Mouse (Mus musculus): ENCODE data around the gene Gm13283.
"Not testable (repeated sequence)": the region's sequence is repeated elsewhere in the genome, so short reads cannot be mapped to it uniquely, and the experiment has no call there.

Gene Gm13283

GRCm38 (mm10) chr4:88759610-88760268, at the start of gene Gm13283:
Gm13283 (plus strand) TSS chr4:88760119.
- DNase-seq (ENCODE audit: low read depth), result not testable (repeated sequence)

- no peak for DNase-seq (ENCODE audit: low read depth)
Measured at GRCm38 (mm10) chr4:88714281-88714680, 45.6 kb upstream of the Gm13283 start.

GRCm38 (mm10) chr4:88715059-88715458, 44.9 kb upstream of the Gm13283 start:
- DNase-seq (ENCODE audit: low read depth), result no peak

- no peak for DNase-seq (ENCODE audit: low read depth)
Measured at GRCm38 (mm10) chr4:88718715-88719114, 41.2 kb upstream of the Gm13283 start.

- DNase-seq (ENCODE audit: low read depth), result peak; percentile 79
Measured at GRCm38 (mm10) chr4:88721791-88722721, 37.9 kb upstream of the Gm13283 start, which contains the start of the genes Gm26566 and Klhl9. Gm26566 (plus strand) TSS chr4:88721805. Klhl9 (minus strand) TSS chr4:88722465.

GRCm38 (mm10) chr4:88723497-88724090, 36.3 kb upstream of the Gm13283 start:
- DNase-seq (ENCODE audit: low read depth), result no peak

- DNase-seq (ENCODE audit: low read depth), result no peak
Measured at GRCm38 (mm10) chr4:88726727-88727126, 33.2 kb upstream of the Gm13283 start.

- DNase-seq (ENCODE audit: low read depth), result no peak
Measured at GRCm38 (mm10) chr4:88727324-88727723, 32.6 kb upstream of the Gm13283 start.

GRCm38 (mm10) chr4:88738480-88738879, 21.4 kb upstream of the Gm13283 start:
- DNase-seq (ENCODE audit: low read depth), result peak; percentile 64

- no peak for DNase-seq (ENCODE audit: low read depth)
Measured at GRCm38 (mm10) chr4:88739036-88739435, 20.9 kb upstream of the Gm13283 start.

- DNase-seq (ENCODE audit: low read depth), result no peak
Measured at GRCm38 (mm10) chr4:88741426-88741825, 18.5 kb upstream of the Gm13283 start.

GRCm38 (mm10) chr4:88742771-88743371, 17.0 kb upstream of the Gm13283 start:
- no peak for DNase-seq (ENCODE audit: low read depth)

GRCm38 (mm10) chr4:88744207-88744606, 15.7 kb upstream of the Gm13283 start:
- no peak for DNase-seq (ENCODE audit: low read depth)

GRCm38 (mm10) chr4:88749926-88750325, 10.0 kb upstream of the Gm13283 start:
- no peak for DNase-seq (ENCODE audit: low read depth)

GRCm38 (mm10) chr4:88754818-88755340, 5.0 kb upstream of the Gm13283 start, which contains the start of gene Gm13271:
Gm13271 (plus strand) TSS chr4:88754868.
- not testable (repeated sequence) for DNase-seq (ENCODE audit: low read depth)

- DNase-seq (ENCODE audit: low read depth), result not testable (repeated sequence)
Measured at GRCm38 (mm10) chr4:88756581-88757513, 3.1 kb upstream of the Gm13283 start.

GRCm38 (mm10) chr4:88757628-88758031, 2.3 kb upstream of the Gm13283 start:
- DNase-seq (ENCODE audit: low read depth), result not testable (repeated sequence)

GRCm38 (mm10) chr4:88758751-88759150, 1.2 kb upstream of the Gm13283 start:
- DNase-seq (ENCODE audit: low read depth), result not testable (repeated sequence)

- not testable (repeated sequence) for DNase-seq (ENCODE audit: low read depth)
Measured at GRCm38 (mm10) chr4:88760431-88760830, 512 bp downstream of the Gm13283 start.

GRCm38 (mm10) chr4:88761776-88762175, 1.9 kb downstream of the Gm13283 start:
- not testable (repeated sequence) for DNase-seq (ENCODE audit: low read depth)
